Mouse (Mus musculus): ENCODE results near the gene Hap1. TPM values are rescaled to one million over a fixed set of nuclear protein-coding genes. Genes with fewer than 3 reads are reported as not detected.
A peak's percentile ranks its signal among the peaks of the same experiment; 100 is the strongest.
"Not testable (repeated sequence)": the region's sequence is repeated elsewhere in the genome, so short reads cannot be mapped to it uniquely, and the experiment has no call there.

Hap1 gene
- polyA plus RNA-seq, 1 experiment from 2014 or later = 5.1 TPM

- Histone ChIP-seq H3K4me3 (peak overlapping the region; percentile 95), H3K9me3 (no peaks in the 10 kb centered on the region), H3K27me3 (ENCODE audit: insufficient read depth, poor library complexity, severe bottlenecking) (no peaks in the 10 kb centered on the region), H3K27ac (peak overlapping the region; percentile 99), H3K4me1 (no peaks in the 10 kb centered on the region), H3K36me3 (peaks cover 23% of the 10 kb centered on the region)
- 78% methylated on average over 10 of the region's 10 CpGs for WGBS
- DNase-seq (ENCODE audit: low spot score) = no peak
Observed at GRCm38 (mm10) chr11:100318529-100319451, 37.1 kb downstream of the Hap1 start.

GRCm38 (mm10) chr11:100317826-100318380, 38.0 kb downstream of the Hap1 start:
- Histone ChIP-seq H3K4me3 (no peak overlapping the region), H3K27ac (no peak overlapping the region), H3K36me3 (peaks cover 23% of the 10 kb centered on the region), H3K9me3 (no peaks in the 10 kb centered on the region), H3K27me3 (ENCODE audit: insufficient read depth, poor library complexity, severe bottlenecking) (no peaks in the 10 kb centered on the region), H3K4me1 (no peaks in the 10 kb centered on the region)
- WGBS = 58% methylated on average over 6 of the region's 6 CpGs
- no peak for DNase-seq (ENCODE audit: low spot score)

GRCm38 (mm10) chr11:100315439-100315838, 40.5 kb downstream of the Hap1 start:
- Histone ChIP-seq H3K4me1 (peaks cover 10% of the 10 kb centered on the region), H3K27me3 (ENCODE audit: insufficient read depth, poor library complexity, severe bottlenecking) (no peaks in the 10 kb centered on the region), H3K27ac (no peak overlapping the region), H3K4me3 (no peak overlapping the region), H3K9me3 (no peaks in the 10 kb centered on the region), H3K36me3 (peaks cover 2% of the 10 kb centered on the region; the same call in 1 of the 2 replicates)
- no peak for DNase-seq (ENCODE audit: low spot score)
- 87% methylated on average over 5 of the region's 5 CpGs for WGBS

GRCm38 (mm10) chr11:100313424-100313823, 42.5 kb downstream of the Hap1 start:
- no peak for DNase-seq (ENCODE audit: low spot score)
- no peaks in the 10 kb centered on the region for H3K9me3 ChIP-seq
- H3K36me3 ChIP-seq = no peaks in the 10 kb centered on the region
- H3K4me3 ChIP-seq = no peak overlapping the region
- peaks cover 10% of the 10 kb centered on the region for H3K4me1 ChIP-seq
- H3K27ac ChIP-seq = peak overlapping the region; percentile 19; the same call in 1 of the 2 replicates
- H3K27me3 ChIP-seq (ENCODE audit: insufficient read depth, poor library complexity, severe bottlenecking) = no peaks in the 10 kb centered on the region
- WGBS = 86% methylated on average over 6 of the region's 6 CpGs

GRCm38 (mm10) chr11:100312096-100312679, 43.7 kb downstream of the Hap1 start:
- Histone ChIP-seq H3K27me3 (ENCODE audit: insufficient read depth, poor library complexity, severe bottlenecking) (no peaks in the 10 kb centered on the region), H3K27ac (peak overlapping the region; percentile 75), H3K36me3 (no peaks in the 10 kb centered on the region), H3K4me3 (no peak overlapping the region), H3K4me1 (peaks cover 10% of the 10 kb centered on the region), H3K9me3 (no peaks in the 10 kb centered on the region)
- WGBS = 26% methylated on average over 5 of the region's 5 CpGs
- no peak for DNase-seq (ENCODE audit: low spot score)

DNA sequence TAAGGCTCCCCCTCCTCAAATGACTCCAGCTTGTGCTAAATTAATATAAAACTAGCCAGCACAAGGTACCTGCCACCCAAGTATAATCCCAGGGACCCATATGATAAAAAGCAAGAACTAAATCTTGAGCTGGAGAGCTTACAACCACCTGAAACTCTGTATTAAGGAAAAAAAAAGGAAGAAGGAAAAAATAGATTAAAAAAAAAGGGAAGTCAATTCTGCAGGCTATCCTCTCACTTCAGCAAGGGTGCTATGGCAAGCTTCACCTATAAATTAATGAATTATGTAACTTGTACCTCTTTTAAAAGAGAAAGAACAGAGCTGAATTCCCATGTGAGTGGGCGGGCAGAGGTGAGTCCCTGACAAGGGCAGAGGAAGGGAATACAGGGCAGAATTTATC, 44.3 kb downstream of the Hap1 start:
- 53% methylated on average over 1 of the region's 1 CpGs for WGBS
- no peak for DNase-seq (ENCODE audit: low spot score)
- peak overlapping the region; percentile 62; the same call in 1 of the 2 replicates for H3K27ac ChIP-seq
- H3K36me3 ChIP-seq = no peaks in the 10 kb centered on the region
- no peaks in the 10 kb centered on the region for H3K9me3 ChIP-seq
- peaks cover 10% of the 10 kb centered on the region for H3K4me1 ChIP-seq
- H3K27me3 ChIP-seq (ENCODE audit: insufficient read depth, poor library complexity, severe bottlenecking) = no peaks in the 10 kb centered on the region
- no peak overlapping the region for H3K4me3 ChIP-seq

DNA sequence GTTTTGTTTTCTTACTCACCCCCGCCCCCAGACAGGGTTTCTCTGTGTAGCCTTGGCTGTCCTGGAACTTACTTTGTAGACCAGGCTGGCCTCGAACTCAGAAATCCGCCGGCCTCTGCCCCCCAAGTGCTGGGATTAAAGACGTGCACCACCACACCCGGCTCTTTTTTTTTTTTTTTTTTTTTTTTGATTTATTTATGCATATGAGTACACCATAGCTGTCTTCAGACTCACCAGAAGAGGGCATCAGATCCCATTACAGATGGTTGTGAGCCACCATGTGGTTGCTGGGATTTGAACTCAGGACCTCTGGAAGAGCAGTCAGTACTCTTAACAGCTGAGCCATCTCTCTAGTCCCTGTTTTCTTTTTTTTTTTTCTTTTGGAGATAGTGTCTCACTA, 47.3 kb downstream of the Hap1 start:
- not testable (repeated sequence) for H3K4me1 ChIP-seq; DNase-seq (ENCODE audit: low spot score); H3K27ac ChIP-seq; H3K27me3 ChIP-seq (ENCODE audit: insufficient read depth, poor library complexity, severe bottlenecking); H3K36me3 ChIP-seq; H3K4me3 ChIP-seq; H3K9me3 ChIP-seq
- WGBS = 90% methylated on average over 6 of the region's 6 CpGs

GRCm38 (mm10) chr11:100307900-100308299, 48.0 kb downstream of the Hap1 start:
- Histone ChIP-seq H3K36me3 (no peaks in the 10 kb centered on the region), H3K27ac (no peak overlapping the region), H3K4me1 (peaks cover 10% of the 10 kb centered on the region), H3K4me3 (no peak overlapping the region), H3K27me3 (ENCODE audit: insufficient read depth, poor library complexity, severe bottlenecking) (no peaks in the 10 kb centered on the region), H3K9me3 (no peaks in the 10 kb centered on the region)
- 86% methylated on average over 5 of the region's 5 CpGs for WGBS
- no peak for DNase-seq (ENCODE audit: low spot score)

DNA sequence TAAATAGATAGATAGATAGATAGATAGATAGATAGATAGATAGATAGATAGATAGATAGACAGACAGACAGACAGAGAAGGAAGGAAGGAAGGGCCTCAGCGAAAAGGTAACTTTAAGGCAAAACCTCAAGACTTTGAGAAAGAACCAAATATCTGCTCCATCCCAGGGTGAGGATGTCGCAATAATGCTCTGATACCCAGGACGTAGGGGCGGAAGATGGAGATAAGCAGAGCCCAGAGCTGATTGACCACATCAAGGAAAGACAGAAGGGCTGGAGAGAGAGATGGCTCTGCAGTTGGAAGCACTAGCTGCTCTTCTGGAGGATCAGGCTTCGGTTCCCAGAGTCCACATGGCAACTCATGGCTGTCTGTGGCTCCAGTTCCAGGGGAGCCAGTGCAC, 54.6 kb downstream of the Hap1 start:
- H3K36me3 ChIP-seq = no peaks in the 10 kb centered on the region
- H3K27me3 ChIP-seq (ENCODE audit: insufficient read depth, poor library complexity, severe bottlenecking) = peaks cover 12% of the 10 kb centered on the region
- no peak overlapping the region for H3K27ac ChIP-seq
- 0 out of 2 replicates have a peak, but pooled peaks cover 4% of the 10 kb centered on the region for H3K4me1 ChIP-seq
- no peak for DNase-seq (ENCODE audit: low spot score)
- WGBS = 71% methylated on average over 5 of the region's 5 CpGs
- no peaks in the 10 kb centered on the region for H3K9me3 ChIP-seq
- H3K4me3 ChIP-seq = no peak overlapping the region

GRCm38 (mm10) chr11:100300293-100300692, 55.6 kb downstream of the Hap1 start:
- WGBS = 9% methylated on average over 5 of the region's 5 CpGs
- H3K4me1 ChIP-seq = 0 out of 2 replicates have a peak, but pooled peaks cover 4% of the 10 kb centered on the region

GRCm38 (mm10) chr11:100298274-100299036, 57.5 kb downstream of the Hap1 start:
- Histone ChIP-seq H3K27ac (no peak overlapping the region), H3K36me3 (no peaks in the 10 kb centered on the region), H3K4me3 (no peak overlapping the region), H3K4me1 (0 out of 2 replicates have a peak, but pooled peaks cover 4% of the 10 kb centered on the region), H3K9me3 (no peaks in the 10 kb centered on the region), H3K27me3 (ENCODE audit: insufficient read depth, poor library complexity, severe bottlenecking) (peaks cover 21% of the 10 kb centered on the region)
- WGBS = 13% methylated on average over 18 of the region's 18 CpGs
- peak; percentile 85 for DNase-seq (ENCODE audit: low spot score)

More at GRCm38 (mm10) chr11:100300293-100300692, 55.6 kb downstream of the Hap1 start:
- Histone ChIP-seq H3K9me3 (no peaks in the 10 kb centered on the region), H3K27ac (no peak overlapping the region), H3K4me3 (no peak overlapping the region), H3K27me3 (ENCODE audit: insufficient read depth, poor library complexity, severe bottlenecking) (peaks cover 20% of the 10 kb centered on the region), H3K36me3 (no peaks in the 10 kb centered on the region)
- DNase-seq (ENCODE audit: low spot score) = no peak

DNA sequence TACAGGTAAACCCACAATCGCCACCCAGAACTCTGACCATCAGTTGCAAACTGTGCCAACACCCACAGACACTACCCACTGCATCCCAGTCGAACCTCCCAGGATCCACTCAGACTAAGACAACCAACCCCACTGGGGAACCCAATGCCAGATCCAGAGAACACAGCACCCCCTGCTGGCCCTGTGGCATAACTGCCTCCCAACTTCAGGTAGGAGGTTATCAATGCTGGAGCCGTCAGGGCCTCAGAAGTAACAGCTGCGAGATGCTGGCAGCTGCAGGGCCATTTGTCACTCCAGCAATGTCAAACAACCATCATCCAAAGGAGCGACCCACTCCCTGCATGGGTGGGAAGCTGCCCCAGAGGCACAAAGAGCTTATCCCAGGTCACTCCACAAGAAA, 58.1 kb downstream of the Hap1 start:
- Histone ChIP-seq H3K27ac (no peak overlapping the region), H3K9me3 (no peaks in the 10 kb centered on the region), H3K4me1 (0 out of 2 replicates have a peak, but pooled peaks cover 4% of the 10 kb centered on the region), H3K27me3 (ENCODE audit: insufficient read depth, poor library complexity, severe bottlenecking) (peaks cover 27% of the 10 kb centered on the region), H3K36me3 (no peaks in the 10 kb centered on the region), H3K4me3 (no peak overlapping the region)
- DNase-seq (ENCODE audit: low spot score) = no peak
- 28% methylated on average over 5 of the region's 5 CpGs for WGBS
